Mouse (Mus musculus): ENCODE data around the gene Ak1.

DNA sequence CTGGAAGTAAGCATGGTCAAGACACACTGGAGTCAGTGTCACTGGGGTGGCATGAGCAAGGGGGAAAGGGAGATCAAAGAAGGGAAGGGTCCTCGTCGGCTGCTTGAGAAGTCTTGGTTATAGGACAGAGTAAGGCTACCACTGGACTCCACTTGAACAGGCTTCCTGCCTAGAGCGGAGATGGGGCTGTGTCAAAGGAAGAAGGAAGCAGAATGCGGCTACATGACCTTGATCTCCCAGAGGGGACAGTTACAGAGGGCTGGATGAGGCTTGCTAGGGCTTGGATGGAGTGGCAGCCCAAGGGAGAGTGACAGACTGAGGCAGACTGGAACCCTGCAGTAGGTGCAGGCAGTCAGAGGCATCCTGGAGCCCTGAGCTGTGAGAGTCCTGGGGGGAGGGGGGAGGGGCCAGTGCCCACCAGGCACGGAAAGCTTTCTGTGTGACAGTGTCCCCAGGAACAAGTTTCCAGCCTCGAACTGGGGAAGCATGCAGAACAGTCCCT, 19.0 kb downstream of the Ak1 start:
- TF ChIP-seq POLR2A (IDR thresholded peaks at IDR 0.05; ENCODE audit: control insufficient read depth, extremely low read depth, insufficient read depth, low read length, poor library complexity) (no peak), CTCF (IDR thresholded peaks at IDR 0.05; ENCODE audit: borderline replicate concordance, control insufficient read depth, extremely low read depth, insufficient read depth, low read length, poor library complexity) (no peak)
